Mouse (Mus musculus) erythroblast, adult 5-6 weeks (primary cell): ENCODE measurements around the gene Gm128. TPM values are rescaled to one million over a fixed set of nuclear protein-coding genes. Genes with fewer than 3 reads are reported as not detected.

ENCODE experiments used
- ATAC-seq: replicated peaks from 2 replicates; pipeline ENCODE4 v1.8.0; 2016; ENCODE audit warnings: moderate number of reproducible peaks, mild to moderate bottlenecking, moderate TSS enrichment, inconsistent platforms; ENCODE audit not compliant: poor library complexity, low FRiP score, severe bottlenecking
- total RNA-seq, 2 experiments: library from RNA; stranded (forward) in 1 of 2; stranded (reverse) in 1 of 2; fragments of 150-400 nt in 1 of 2; fragments of 200-764, 138-1000 nt in 1 of 2; gene quantifications; 2 replicates each; pipeline versions ENCODE4 v1.2.3 to v1.2.4; 2015 to 2017; ENCODE audit warnings: low replicate concordance in 2 of 2

Gene Gm128
- total RNA-seq (2015; ENCODE audit: low replicate concordance) (not detected in 2 replicates), total RNA-seq (2017; ENCODE audit: low replicate concordance) (not detected in 2 replicates)

GRCm38 (mm10) chr3:95241498-95241897 is at the start of gene Gm128:
TSS of gene Gm128 (minus strand) at chr3:95241598.
- no peak for ATAC-seq

DNA sequence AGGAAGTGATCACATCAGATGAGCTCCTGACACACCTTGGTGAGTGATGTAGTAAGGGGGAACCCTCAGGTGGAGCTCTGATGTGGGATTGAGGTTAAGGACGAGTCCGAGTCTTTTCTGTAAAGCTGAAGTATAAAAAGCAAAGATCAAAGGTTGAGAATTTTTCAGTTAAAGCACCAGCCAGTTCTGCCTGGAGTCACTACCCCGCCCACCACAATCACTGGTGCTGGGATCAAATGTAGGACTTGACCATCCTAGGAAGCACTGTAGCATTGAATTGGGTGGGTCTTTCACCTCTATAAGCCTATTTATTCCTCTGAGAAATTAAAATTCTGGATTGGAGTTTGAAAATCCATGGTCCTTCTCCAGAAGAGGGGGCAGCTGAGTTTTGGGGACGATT is 49.6 kb upstream of the Gm128 start:
- no peak for ATAC-seq

- ATAC-seq, result no peak
These were observed 48.8 kb upstream of the Gm128 start for GRCm38 (mm10) chr3:95290156-95290555.

DNA sequence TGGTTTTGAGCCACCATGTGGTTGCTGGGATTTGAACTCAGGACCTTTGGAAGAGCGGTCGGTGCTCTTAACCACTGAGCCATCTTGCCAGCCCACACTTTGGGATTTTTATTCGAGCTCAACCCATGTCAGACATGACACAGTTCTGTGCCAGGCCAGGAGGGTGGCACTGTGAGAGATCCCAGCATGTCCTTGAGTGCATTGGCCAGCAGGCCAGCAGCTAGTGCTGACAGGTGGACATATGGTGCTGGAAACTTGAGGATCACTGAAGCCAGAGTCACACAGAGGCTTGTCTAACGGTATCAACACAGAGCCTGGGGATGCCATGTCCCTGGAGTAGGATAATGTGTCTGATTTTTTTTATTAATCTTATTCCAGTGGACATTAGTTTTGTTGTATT is 48.0 kb upstream of the Gm128 start:
- ATAC-seq, result no peak

DNA sequence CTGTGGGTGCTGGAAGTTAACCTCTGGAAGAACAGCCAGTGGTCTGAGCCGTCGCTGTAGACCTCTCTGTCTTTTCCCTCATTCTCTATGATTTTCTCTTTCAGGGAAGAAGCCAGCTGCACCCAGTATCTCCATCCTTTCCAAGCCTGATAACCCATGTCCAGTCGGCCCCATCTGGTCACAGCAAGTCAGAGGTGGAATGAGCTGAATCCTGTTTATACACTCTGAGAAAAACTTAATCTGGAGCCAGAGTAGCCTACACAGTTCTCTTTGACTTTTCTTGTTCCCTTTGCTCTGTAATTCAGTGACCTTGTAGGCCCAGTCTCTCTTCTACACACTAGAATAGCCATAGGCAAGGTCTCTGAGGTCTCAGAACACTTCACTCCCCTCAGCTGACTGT is 46.1 kb upstream of the Gm128 start:
- ATAC-seq, result no peak

GRCm38 (mm10) chr3:95286510-95286909 is 45.1 kb upstream of the Gm128 start:
- no peak for ATAC-seq

- ATAC-seq, result no peak
These were observed 44.6 kb upstream of the Gm128 start for GRCm38 (mm10) chr3:95286011-95286410.

DNA sequence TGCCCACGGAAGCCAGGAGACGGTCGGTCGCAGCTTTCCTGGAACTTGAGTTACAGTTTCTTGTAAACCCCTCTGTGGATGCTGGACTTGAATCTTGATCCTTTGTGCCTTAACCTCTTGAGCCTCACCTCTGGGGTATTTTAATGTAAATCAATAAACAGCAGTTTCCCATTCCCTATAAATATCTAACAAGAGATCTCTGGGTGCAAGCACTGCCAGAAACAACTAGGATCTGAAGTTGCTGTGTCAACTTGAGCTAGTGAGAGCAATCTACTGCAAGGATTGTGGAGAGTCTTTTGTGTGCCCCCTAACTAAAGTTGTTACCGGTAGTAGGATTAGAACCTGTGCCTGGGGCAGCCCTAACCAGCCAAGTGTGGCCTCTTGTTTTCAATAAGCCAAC is 44.0 kb upstream of the Gm128 start:
- ATAC-seq, result no peak

GRCm38 (mm10) chr3:95284501-95285281 is 43.3 kb upstream of the Gm128 start:
- no peak for ATAC-seq

GRCm38 (mm10) chr3:95284062-95284461 is 42.7 kb upstream of the Gm128 start:
- ATAC-seq, result no peak

DNA sequence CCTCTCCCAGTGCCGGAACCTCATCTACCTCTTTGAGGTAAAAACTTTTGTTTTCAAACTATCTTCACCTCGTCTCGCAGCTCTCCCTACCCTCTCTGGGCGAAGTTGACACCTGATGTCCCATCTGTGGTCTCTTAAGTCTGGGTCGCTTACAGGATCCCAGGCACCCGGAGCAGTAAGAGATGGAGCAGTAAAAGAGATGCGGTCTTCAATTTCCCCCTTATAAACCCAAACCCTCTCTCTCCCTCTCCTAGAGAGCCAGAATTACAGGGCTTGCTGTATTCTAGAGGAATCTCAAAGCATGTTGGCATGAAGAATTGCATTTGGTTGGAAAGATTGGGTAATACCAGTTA is 42.2 kb upstream of the Gm128 start:
- no peak for ATAC-seq

DNA sequence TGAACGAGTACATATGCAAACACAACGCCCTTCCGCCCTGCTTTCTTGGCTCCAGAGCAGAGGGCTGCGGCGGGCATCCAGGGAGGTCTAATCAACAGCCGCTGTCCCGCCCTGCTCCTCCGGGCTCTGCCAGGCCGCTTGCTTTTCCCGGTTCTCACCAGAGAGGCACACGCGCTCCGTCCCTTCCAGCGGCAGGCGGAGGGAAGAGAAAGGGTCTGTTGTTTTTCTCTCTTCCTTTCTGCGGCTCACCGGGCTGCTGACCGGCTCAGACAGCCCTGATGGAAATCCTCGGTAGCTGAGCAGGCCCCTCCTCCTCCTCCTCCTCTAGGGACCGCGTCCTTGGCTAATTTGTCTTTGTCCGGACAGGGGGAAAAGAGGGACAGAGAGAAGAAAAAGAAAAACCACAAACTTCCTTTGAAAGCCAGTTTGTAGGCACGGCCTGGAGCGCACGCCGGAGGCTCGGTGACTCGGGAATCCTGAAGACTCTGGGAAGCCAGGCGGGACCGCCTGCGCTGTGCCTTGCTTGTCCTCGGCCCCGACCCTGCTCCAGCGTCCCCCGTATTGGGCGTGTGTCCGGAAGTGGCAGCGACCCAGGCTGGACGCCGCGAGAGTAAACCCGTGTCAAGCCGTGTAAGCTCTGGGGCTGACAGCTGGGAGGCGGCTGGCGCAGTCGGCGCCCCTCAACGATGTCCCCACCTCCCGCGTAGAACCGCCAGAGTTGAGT is 41.6 kb upstream of the Gm128 start:
- peak; percentile 65 for ATAC-seq

GRCm38 (mm10) chr3:95282381-95282864 is 41.0 kb upstream of the Gm128 start:
- peak; percentile 47 for ATAC-seq

- ATAC-seq, result peak; percentile 82
These were observed 40.1 kb upstream of the Gm128 start, which contains the start of the genes Mindy1 and Prune1 for GRCm38 (mm10) chr3:95281216-95282126. TSS of gene Mindy1 (plus strand) at chr3:95281345. TSS of gene Prune1 (minus strand) at chr3:95282076.

DNA sequence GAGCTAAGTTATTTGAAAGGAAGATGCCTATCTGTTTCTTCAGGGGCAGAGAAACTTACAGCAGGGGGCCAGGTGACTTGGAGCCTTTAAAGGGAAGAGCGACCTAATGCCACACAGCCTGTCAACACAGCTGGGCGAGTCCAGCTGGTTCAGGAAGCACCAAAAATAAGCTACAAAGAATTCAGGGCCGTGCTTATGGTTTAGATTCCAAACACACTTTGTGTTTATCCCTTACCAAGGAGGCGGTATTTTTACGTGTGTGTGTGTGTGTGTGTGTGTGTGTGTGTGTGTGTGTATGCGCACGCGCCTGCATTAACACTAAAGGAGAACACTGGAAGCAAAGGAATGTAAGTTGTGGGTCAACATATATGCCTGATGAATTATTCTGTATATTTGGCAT is 39.3 kb upstream of the Gm128 start:
- ATAC-seq, result no peak

DNA sequence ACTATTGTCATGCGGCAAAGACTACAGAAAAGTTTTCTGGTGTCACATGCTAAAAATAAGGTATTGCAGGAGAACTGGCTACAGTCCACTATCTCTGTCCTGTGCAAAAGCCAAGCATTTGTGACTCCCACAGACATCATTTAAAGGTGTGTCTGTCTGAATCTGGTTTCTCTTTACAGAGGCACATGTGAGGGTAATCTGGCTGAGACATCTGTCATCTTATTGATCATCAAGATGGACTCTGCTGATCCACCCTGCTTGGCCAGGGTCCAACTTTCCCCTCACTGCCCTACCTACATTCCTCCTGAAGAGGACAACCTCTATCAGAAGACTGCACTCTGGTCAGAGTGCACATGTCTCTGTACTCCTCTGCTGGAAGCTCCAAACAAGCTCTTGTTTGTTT is 35.8 kb upstream of the Gm128 start:
- ATAC-seq, result no peak

GRCm38 (mm10) chr3:95276428-95276934 is 35.1 kb upstream of the Gm128 start:
- ATAC-seq, result no peak

GRCm38 (mm10) chr3:95275161-95275560 is 33.8 kb upstream of the Gm128 start:
- ATAC-seq, result no peak

- ATAC-seq, result no peak
These were observed 33.1 kb upstream of the Gm128 start for GRCm38 (mm10) chr3:95274453-95274852.

DNA sequence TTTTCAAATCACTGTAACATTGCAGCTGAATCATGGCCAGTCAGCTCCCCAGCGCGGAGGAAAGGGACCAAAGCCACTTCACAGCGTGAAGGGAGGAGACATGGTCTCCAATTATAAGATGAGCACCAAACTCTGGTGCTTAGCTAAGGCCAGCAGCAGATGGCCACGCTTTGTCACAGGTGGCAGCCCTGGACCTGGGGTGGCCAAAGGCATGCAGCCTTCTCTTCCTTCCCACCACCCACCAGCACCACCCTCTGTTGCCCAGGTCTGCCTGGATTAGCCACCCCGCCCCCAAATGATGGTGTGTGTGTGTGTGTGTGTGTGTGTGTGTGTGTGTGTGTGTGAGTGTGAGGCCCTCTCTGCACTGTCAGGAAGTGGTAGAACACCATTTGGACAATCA is 32.1 kb upstream of the Gm128 start:
- no peak for ATAC-seq
